28 mouse cellular contexts compared by ENCODE assay signal in the genomic region with DNA sequence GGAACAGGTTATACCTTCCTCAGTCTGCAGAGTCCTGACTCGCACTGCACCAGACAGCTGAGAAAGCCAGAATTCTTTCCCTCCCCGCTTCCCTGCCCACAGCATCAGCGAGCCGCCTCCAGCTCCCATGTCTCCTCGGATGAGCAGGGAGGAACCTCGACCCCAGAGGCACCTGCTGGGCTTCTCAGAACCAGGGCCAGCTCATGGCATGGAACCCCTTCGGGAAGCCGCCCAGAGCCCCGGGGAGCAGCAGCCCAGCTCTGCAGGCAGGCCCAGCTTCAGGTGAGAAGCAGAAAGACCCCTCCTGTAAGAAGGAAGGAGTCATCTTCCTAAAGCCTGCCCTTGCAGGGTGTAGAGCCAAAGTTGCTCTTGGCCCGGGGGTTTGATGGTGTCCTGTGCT. TPM values are rescaled to one million over a fixed set of nuclear protein-coding genes. Genes with fewer than 3 reads are reported as not detected.
DNase-seq lines count a peak whose midpoint lies in the region; TF ChIP-seq lines count a peak whose summit lies in the region.
"Had no signal": no experiment of that assay in that cellular context is flagged by ENCODE, and none has a peak within 500 bp of the region (broad histone marks: within the 10 kb centered on the region; RNA-seq: fewer than 3 reads in every experiment).

No protein-coding gene starts in this region.

- no peak overlapping the region for H3K27ac ChIP-seq in gastrocnemius, adult 2 months
- peak overlapping the region; percentile 29; the same call in 1 of the 2 replicates for H3K27ac ChIP-seq in left cerebral cortex, adult 2 months
- H3K27ac ChIP-seq: embryonic facial prominence, embryonic 10.5 days; embryonic facial prominence, embryonic 13.5 days; forebrain, embryonic 13.5 days; heart, embryonic 15.5 days; hindbrain, embryonic 10.5 days; hindbrain, embryonic 13.5 days; intestine, embryonic 15.5 days had no signal

- H3K4me3 ChIP-seq in gastrocnemius, adult 2 months: no peak overlapping the region
- H3K4me3 ChIP-seq in left cerebral cortex, adult 2 months: no peak overlapping the region
- H3K4me3 ChIP-seq: embryonic facial prominence, embryonic 13.5 days; erythroblast, embryonic 14.5 days; forebrain, embryonic 13.5 days; heart, embryonic 12.5 days; heart, embryonic 15.5 days; hindbrain, embryonic 10.5 days; hindbrain, embryonic 13.5 days; intestine, embryonic 15.5 days had no signal

- no peak for TF ChIP-seq CTCF in gastrocnemius, adult 2 months (IDR thresholded peaks at IDR 0.05)
- no peak for TF ChIP-seq CTCF in left cerebral cortex, adult 2 months (IDR thresholded peaks at IDR 0.05)

- peak; percentile 14 for DNase-seq in cerebellum, adult 8-10 months
- no peak for DNase-seq in cerebellum, adult 18-20 months
- DNase-seq in gastrocnemius, adult 2 months: peak; percentile 23
- no peak for DNase-seq in gastrocnemius, adult 8-10 months (ENCODE audit: low spot score in 2 of 2)
- no peak for DNase-seq in left cerebral cortex, adult 2 months (ENCODE audit: extremely low spot score in 1 of 2, low spot score in 2 of 2)
- DNase-seq in left cerebral cortex, adult 8-10 months (ENCODE audit: low spot score in 2 of 2): no peak
- DNase-seq in brain, adult 2 months (ENCODE audit: low read depth, low spot score): peak; percentile 22
- DNase-seq: adrenal gland, adult 2 months; adrenal gland, postnatal 14 days; B cell, adult 2 months; embryo, embryonic 11 days; forebrain, postnatal 0 days; gastrocnemius, postnatal 10 days; gastrocnemius, postnatal 36 days; heart, postnatal 10 days; heart, postnatal 36 days; kidney, adult 18-20 months had no signal

- intact Hi-C loops in gastrocnemius, adult 2 months (cut with DNase I): no loop called here
- intact Hi-C loops in left cerebral cortex, adult 2 months (cut with DNase I): loop anchor here (5.0 kb wide), 2 partner anchors 160 to 240 kb away; no protein-coding TSS in a partner anchor

RNA-seq across cellular contexts. Expression of gene Atf6b, which starts 5.6 kb away (rescaled TPM):
- 1 to 10 TPM; 7.1 to 9.1 TPM for total RNA-seq in gastrocnemius, adult 2 months (2021)
- total RNA-seq in gastrocnemius, adult 8-10 months (2022): 1 to 10 TPM; 5.4 to 7.6 (median 6.3) TPM
- total RNA-seq in left cerebral cortex, adult 2 months (2021): 10 to 100 TPM; 64.3 to 66.4 TPM
- total RNA-seq in left cerebral cortex, adult 8-10 months (2022): 10 to 100 TPM; 46.3 to 56.8 (median 53.7) TPM

RNA-seq across cellular contexts. Expression of gene Fkbpl, which starts 8.0 kb away (rescaled TPM):
- total RNA-seq in gastrocnemius, adult 2 months (2021): 1 to 10 TPM; 4.5 to 9.3 TPM
- total RNA-seq in gastrocnemius, adult 8-10 months (2022): 1 to 10 TPM; 5.3 to 9.4 (median 8.9) TPM
- 10 to 100 TPM; 10.9 to 16.9 TPM for total RNA-seq in left cerebral cortex, adult 2 months (2021)
- 10 to 100 TPM; 12.5 to 16.7 (median 14.8) TPM for total RNA-seq in left cerebral cortex, adult 8-10 months (2022)

RNA-seq across cellular contexts. Expression of gene Tnxb, which starts 17.8 kb away (rescaled TPM):
- 10 to 100 TPM; 30.7 to 41.6 TPM for total RNA-seq in gastrocnemius, adult 2 months (2021)
- 10 to 100 TPM; 18.1 to 27.4 (median 23.3) TPM for total RNA-seq in gastrocnemius, adult 8-10 months (2022)
- total RNA-seq in left cerebral cortex, adult 2 months (2021): 1 to 10 TPM; 1.5 to 2.4 TPM
- total RNA-seq in left cerebral cortex, adult 8-10 months (2022): 1 to 10 TPM; 2.5 to 3.1 (median 2.8) TPM
- total RNA-seq: granulocyte monocyte progenitor cell, adult 5-6 weeks had no signal

RNA-seq across cellular contexts. Expression of gene Prrt1, which starts 23.2 kb away (rescaled TPM):
- under 1 TPM; 0.28 to 0.36 TPM for total RNA-seq in gastrocnemius, adult 2 months (2021)
- total RNA-seq in gastrocnemius, adult 8-10 months (2022): under 1 TPM in 3 of 4 experiments, not detected in 1; 0.12 to 0.35 (median 0.25) TPM
- 100 to 1,000 TPM; 172 to 205 TPM for total RNA-seq in left cerebral cortex, adult 2 months (2021)
- 100 to 1,000 TPM in 3 of 4 experiments, 10 to 100 TPM in 1; 90.1 to 149 (median 116) TPM for total RNA-seq in left cerebral cortex, adult 8-10 months (2022)
- total RNA-seq: MEL had no signal

RNA-seq across cellular contexts. Expression of gene Ppt2, which starts 24.2 kb away (rescaled TPM):
- 10 to 100 TPM; 40.5 to 42.2 TPM for total RNA-seq in gastrocnemius, adult 2 months (2021)
- total RNA-seq in gastrocnemius, adult 8-10 months (2022): 10 to 100 TPM; 38.0 to 40.7 (median 39.9) TPM
- total RNA-seq in left cerebral cortex, adult 2 months (2021): 10 to 100 TPM; 47.3 to 48.6 TPM
- 10 to 100 TPM; 38.1 to 48.6 (median 45.4) TPM for total RNA-seq in left cerebral cortex, adult 8-10 months (2022)

Comparison
In these comparisons a context has a peak if more than half of its experiments do, and no peak if none do; other contexts are left out.
1. DNase-seq: peak in cerebellum, adult 8-10 months (single experiment), gastrocnemius, adult 2 months (single experiment) and brain, adult 2 months (single experiment); none in cerebellum, adult 18-20 months (0 of 2), gastrocnemius, adult 8-10 months (0 of 2), left cerebral cortex, adult 2 months (0 of 2) and left cerebral cortex, adult 8-10 months (0 of 2).
2. RNA of gene Atf6b, which starts 5.6 kb away (total RNA-seq): 64.3 to 66.4 TPM in left cerebral cortex, adult 2 months and 46.3 to 56.8 TPM in left cerebral cortex, adult 8-10 months; 7.1 to 9.1 TPM in gastrocnemius, adult 2 months and 5.4 to 7.6 TPM in gastrocnemius, adult 8-10 months; every median in the first group is over 4 times any median in the second.
3. RNA of gene Tnxb, which starts 17.8 kb away (total RNA-seq): 30.7 to 41.6 TPM in gastrocnemius, adult 2 months and 18.1 to 27.4 TPM in gastrocnemius, adult 8-10 months; 2.5 to 3.1 TPM in left cerebral cortex, adult 8-10 months and 1.5 to 2.4 TPM in left cerebral cortex, adult 2 months; every median in the first group is over 4 times any median in the second.